Comparison of ENCODE assay signal across 8 mouse cellular contexts in the genomic region with DNA sequence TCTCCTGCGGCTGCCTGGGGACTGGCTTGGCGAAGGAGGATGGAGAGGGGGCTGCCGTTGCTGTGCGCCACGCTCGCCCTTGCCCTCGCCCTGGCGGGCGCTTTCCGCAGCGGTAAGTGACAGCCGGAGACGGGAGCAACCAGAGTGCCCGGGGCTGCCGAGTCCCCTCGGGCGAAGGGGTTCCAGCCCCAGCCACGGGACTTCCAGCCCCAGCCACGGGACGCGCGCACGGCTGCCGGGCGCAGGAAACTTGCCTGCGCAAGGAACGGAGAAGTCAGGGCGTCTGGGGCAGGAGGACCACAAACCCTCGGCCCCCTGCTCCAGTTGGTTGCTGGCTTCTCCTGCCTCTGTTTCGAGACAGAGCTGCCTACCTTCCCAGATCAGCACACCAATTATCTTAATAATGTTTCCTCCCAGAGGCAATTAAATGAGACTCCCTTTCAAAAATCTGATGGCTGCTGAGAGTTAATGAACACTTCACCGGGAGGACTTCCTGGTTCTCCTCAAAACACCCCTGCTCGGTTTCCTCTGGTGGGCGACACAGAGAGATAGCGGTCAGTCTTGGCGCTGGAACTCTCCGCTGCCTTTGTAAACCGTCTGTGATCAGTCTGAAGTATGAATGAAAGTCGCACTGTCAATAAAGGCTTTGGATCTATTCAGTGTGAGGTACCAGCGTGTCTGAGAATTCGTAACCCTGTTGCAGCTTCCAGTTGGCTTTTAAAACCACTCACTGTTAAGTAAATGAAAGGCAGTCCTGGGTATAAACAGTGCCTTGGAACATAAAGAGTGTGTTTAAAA. TPM values are rescaled to one million over a fixed set of nuclear protein-coding genes. Genes with fewer than 3 reads are reported as not detected.
DNase-seq lines count a peak whose midpoint lies in the region; ATAC-seq and TF ChIP-seq lines count a peak whose summit lies in the region.

No protein-coding gene starts in this region.

- H3K4me3 ChIP-seq in forebrain, embryonic 16.5 days (replicated peaks; ENCODE audit: low read length), result peak overlapping the region; percentile 56
- H3K4me3 ChIP-seq in hindbrain, embryonic 15.5 days, result peak overlapping the region; percentile 78
- peak overlapping the region; percentile 51 to 64 for H3K4me3 ChIP-seq in liver, embryonic 14.5 days (ENCODE audit: insufficient read depth in 1 of 2, low read depth in 2 of 2, low read length in 2 of 2)
- peak overlapping the region; percentile 89 for H3K4me3 ChIP-seq in neural tube, embryonic 14.5 days (ENCODE audit: low read depth, low read length)

- H3K36me3 ChIP-seq in forebrain, embryonic 16.5 days (ENCODE audit: control insufficient read depth, insufficient read depth), result no peaks in the 10 kb centered on the region
- H3K36me3 ChIP-seq in hindbrain, embryonic 15.5 days, result no peaks in the 10 kb centered on the region
- H3K36me3 ChIP-seq in liver, embryonic 14.5 days (replicated peaks; ENCODE audit: control insufficient read depth, insufficient read depth, low read depth), result no peaks in the 10 kb centered on the region
- no peaks in the 10 kb centered on the region for H3K36me3 ChIP-seq in neural tube, embryonic 14.5 days (ENCODE audit: control insufficient read depth, insufficient read depth, low read length)

- H3K9ac ChIP-seq in forebrain, embryonic 16.5 days (replicated peaks; ENCODE audit: low read depth, low read length), result peak overlapping the region; percentile 70
- H3K9ac ChIP-seq in hindbrain, embryonic 15.5 days, result peak overlapping the region; percentile 86
- H3K9ac ChIP-seq in liver, embryonic 14.5 days (replicated peaks), result no peak overlapping the region
- H3K9ac ChIP-seq in neural tube, embryonic 14.5 days (replicated peaks; ENCODE audit: low read depth, low read length), result peak overlapping the region; percentile 94

- H3K4me1 ChIP-seq in forebrain, embryonic 16.5 days (replicated peaks; ENCODE audit: control insufficient read depth, insufficient read depth, low read length), result peaks cover 41% of the 10 kb centered on the region
- H3K4me1 ChIP-seq in hindbrain, embryonic 15.5 days (replicated peaks), result peaks cover 54% of the 10 kb centered on the region
- no peaks in the 10 kb centered on the region for H3K4me1 ChIP-seq in liver, embryonic 14.5 days (replicated peaks; ENCODE audit: control insufficient read depth in 2 of 2, insufficient read depth in 2 of 2, low read length in 1 of 2)
- H3K4me1 ChIP-seq in neural tube, embryonic 14.5 days (ENCODE audit: control insufficient read depth, insufficient read depth, low read length), result peaks cover 16% of the 10 kb centered on the region

- WGBS in forebrain, embryonic 16.5 days, result under 1% methylated on average over 40 of the region's 40 CpGs
- under 1% methylated on average over 40 of the region's 40 CpGs for WGBS in hindbrain, embryonic 15.5 days
- WGBS in liver, embryonic 14.5 days (ENCODE audit: insufficient replicate concordance), result under 1% methylated on average over 36 of the region's 40 CpGs
- WGBS in neural tube, embryonic 14.5 days, result under 1% methylated on average over 40 of the region's 40 CpGs

- H3K4me2 ChIP-seq in forebrain, embryonic 16.5 days (ENCODE audit: low read length), result peak overlapping the region; percentile 90
- peak overlapping the region; percentile 100 for H3K4me2 ChIP-seq in hindbrain, embryonic 15.5 days
- peak overlapping the region; percentile 64 for H3K4me2 ChIP-seq in liver, embryonic 14.5 days (ENCODE audit: low read depth)
- H3K4me2 ChIP-seq in neural tube, embryonic 14.5 days (ENCODE audit: low read depth, low read length), result peak overlapping the region; percentile 100

- no peak for TF ChIP-seq EP300 in liver, embryonic 14.5 days (IDR thresholded peaks at IDR 0.05; ENCODE audit: low read depth)

- DNase-seq in ovary, adult 18-20 months (ENCODE audit: low spot score), result peak; percentile 2
- DNase-seq in ovary, postnatal 14 days (ENCODE audit: low spot score), result no peak
- DNase-seq in adrenal gland, postnatal 10 days, result peak; percentile 56
- no peak for DNase-seq in liver, embryonic 14.5 days (ENCODE audit: low read depth in 3 of 3, low spot score in 3 of 3)
- no peak for DNase-seq in natural killer cell, adult 2 months (ENCODE audit: low spot score in 2 of 2)

- peak overlapping the region; percentile 97 for H3K27ac ChIP-seq in forebrain, embryonic 16.5 days (ENCODE audit: low read length)
- peak overlapping the region; percentile 95 for H3K27ac ChIP-seq in hindbrain, embryonic 15.5 days (replicated peaks)
- no peak overlapping the region for H3K27ac ChIP-seq in liver, embryonic 14.5 days
- peak overlapping the region; percentile 98 for H3K27ac ChIP-seq in neural tube, embryonic 14.5 days (ENCODE audit: low read depth, low read length)

- TF ChIP-seq CTCF in liver, embryonic 14.5 days (IDR thresholded peaks at IDR 0.05; ENCODE audit: low read depth), result no peak

- H3K9me3 ChIP-seq in forebrain, embryonic 16.5 days (ENCODE audit: control insufficient read depth, low read length), result no peaks in the 10 kb centered on the region
- no peaks in the 10 kb centered on the region for H3K9me3 ChIP-seq in hindbrain, embryonic 15.5 days
- no peaks in the 10 kb centered on the region for H3K9me3 ChIP-seq in liver, embryonic 14.5 days (ENCODE audit: control insufficient read depth, low read length)
- H3K9me3 ChIP-seq in neural tube, embryonic 14.5 days (ENCODE audit: control insufficient read depth, low read length), result no peaks in the 10 kb centered on the region

- ATAC-seq in forebrain, embryonic 16.5 days, result peak; percentile 21
- ATAC-seq in hindbrain, embryonic 15.5 days (ENCODE audit: low FRiP score, low read depth), result no peak; the same call in 1 of the 2 replicates
- ATAC-seq in liver, embryonic 14.5 days (ENCODE audit: insufficient read depth), result no peak
- no peak for ATAC-seq in neural tube, embryonic 14.5 days (ENCODE audit: low read depth)

- H3K27me3 ChIP-seq in forebrain, embryonic 16.5 days (replicated peaks; ENCODE audit: control insufficient read depth, insufficient read depth, low read length), result no peaks in the 10 kb centered on the region
- no peaks in the 10 kb centered on the region for H3K27me3 ChIP-seq in hindbrain, embryonic 15.5 days
- H3K27me3 ChIP-seq in liver, embryonic 14.5 days (ENCODE audit: control insufficient read depth, insufficient read depth, low read length), result peaks cover 32% of the 10 kb centered on the region
- no peaks in the 10 kb centered on the region for H3K27me3 ChIP-seq in neural tube, embryonic 14.5 days (ENCODE audit: control insufficient read depth, insufficient read depth, low read length)

RNA-seq across cellular contexts. Expression of gene Nrp1, which starts 1.3 kb away (rescaled TPM):
- total RNA-seq in adrenal gland, postnatal 10 days (2021), result 100 to 1,000 TPM in 1 of 2 experiments, 10 to 100 TPM in 1; 95.7 to 143 TPM
- 143 and 164 TPM in 2 replicates for polyA plus RNA-seq in forebrain, embryonic 16.5 days (2015; fragmentation: Nextera tagmentation; extraction: Ambion mirVana)
- polyA plus RNA-seq in hindbrain, embryonic 15.5 days (2015; fragmentation: Nextera tagmentation; extraction: Ambion mirVana), result 74.5 and 75.1 TPM in 2 replicates
- 2.9 and 3.7 TPM in 2 replicates for polyA plus RNA-seq in liver, embryonic 14.5 days (2012; rRNA removed)
- polyA plus RNA-seq in liver, embryonic 14.5 days (2014; fragmentation: Nextera tagmentation; extraction: Ambion mirVana), result 7.7 and 8.3 TPM in 2 replicates
- polyA plus RNA-seq in neural tube, embryonic 14.5 days (2014; fragmentation: Nextera tagmentation; extraction: Ambion mirVana), result 101 and 143 TPM in 2 replicates

Comparison
In these comparisons a context has a peak if more than half of its experiments do, and no peak if none do; other contexts are left out.
1. DNase-seq: peak in ovary, adult 18-20 months (single experiment) and adrenal gland, postnatal 10 days (single experiment); none in ovary, postnatal 14 days (single experiment), liver, embryonic 14.5 days (0 of 3) and natural killer cell, adult 2 months (0 of 2).
2. Peak in every context shown above with its lines, with median percentiles within 50 percentile points of each other: H3K4me2 ChIP-seq and H3K4me3 ChIP-seq.